Mouse (Mus musculus): Measurements from ENCODE around the gene Foxn3.

- TF ChIP-seq POLR2A (IDR thresholded peaks at IDR 0.05; ENCODE audit: insufficient read depth, low read length) = no peak
- TF ChIP-seq EP300 (IDR thresholded peaks at IDR 0.05; ENCODE audit: insufficient read depth, low read depth, low read length) = no peak
- TF ChIP-seq CTCF (IDR thresholded peaks at IDR 0.05; ENCODE audit: low read depth, low read length) = no peak
Measured at GRCm38 (mm10) chr12:99284419-99285069, 278.8 kb downstream of the Foxn3 start.

All from ES-Bruce4 (cell line).